Mouse (Mus musculus) bone marrow macrophage, adult 2 months (primary cell): ENCODE measurements at regions not wholly inside any gene's neighbourhood (a gene's known extent, or its start where the extent isn't known, plus 50 kb on each side); places are given as distances from the start of the nearest gene placed in this dataset.
"Not testable (repeated sequence)": the region's sequence is repeated elsewhere in the genome, so short reads cannot be mapped to it uniquely, and the experiment has no call there.

Experiments
- H3K27ac ChIP-seq: 2 replicates; pipeline ENCODE4 v1.5.1; 2012; ENCODE audit warnings: low read depth, low read length; ENCODE audit not compliant: insufficient read depth
- H3K4me1 ChIP-seq: 2 replicates; pipeline ENCODE4 v1.6.1; 2012; ENCODE audit warnings: low read length; ENCODE audit not compliant: control insufficient read depth, insufficient read depth
- H3K4me3 ChIP-seq: 2 replicates; pipeline ENCODE4 v1.5.1; 2012; ENCODE audit warnings: mild to moderate bottlenecking, low read length, moderate library complexity; ENCODE audit not compliant: insufficient read depth
- CTCF ChIP-seq: IDR thresholded peaks from 2 replicates; pipeline ENCODE4 v1.5.1; 2012; ENCODE audit warnings: low read depth, mild to moderate bottlenecking, low read length, moderate library complexity
- POLR2A ChIP-seq: IDR thresholded peaks from 2 replicates; pipeline ENCODE4 v1.6.1; 2012; ENCODE audit warnings: mild to moderate bottlenecking, low read depth, low read length, borderline replicate concordance

DNA sequence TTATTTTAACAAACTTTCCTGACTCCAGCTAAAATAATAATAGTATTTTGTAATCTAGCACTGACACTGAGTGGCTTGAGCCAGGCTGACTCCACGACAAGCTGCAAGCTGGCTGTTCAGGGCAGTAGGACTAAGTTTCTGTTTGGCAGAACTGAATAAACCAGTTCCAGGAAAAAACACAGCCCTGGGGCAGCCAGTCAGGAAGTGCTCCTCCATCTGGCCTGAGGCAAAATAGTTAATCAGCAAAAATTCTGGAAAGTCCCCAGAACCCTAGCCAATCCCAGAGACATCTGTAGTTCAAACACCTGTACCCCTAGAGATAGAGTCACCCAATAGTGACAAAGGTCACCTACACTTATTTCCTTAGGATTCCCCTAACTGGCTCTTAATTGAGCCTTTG is 3544.7 kb downstream of the 9330182O14Rik start:
- Histone ChIP-seq H3K4me3 (no peak overlapping the region), H3K27ac (no peak overlapping the region), H3K4me1 (peaks cover 6% of the 10 kb centered on the region; the same call in 1 of the 2 replicates)
- TF ChIP-seq POLR2A (no peak), CTCF (no peak)

DNA sequence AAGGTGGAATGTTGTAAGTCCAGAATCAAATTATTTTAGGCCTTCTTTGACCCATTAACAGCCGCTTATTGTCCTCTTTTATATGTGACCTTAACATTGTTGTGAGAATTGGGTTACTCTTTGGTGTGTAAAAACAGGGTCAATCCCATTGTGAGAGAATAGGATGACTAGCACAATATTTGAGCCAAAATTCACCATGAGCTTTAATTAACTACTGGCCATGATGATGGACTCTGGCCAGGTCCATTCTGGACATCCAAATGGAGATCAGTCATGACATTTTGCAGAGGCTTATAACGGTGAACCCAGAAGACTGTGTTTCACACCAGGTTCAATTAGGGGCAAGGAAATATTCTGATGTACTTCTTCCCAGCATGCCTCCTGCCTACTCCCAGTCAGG is 3548.0 kb downstream of the 9330182O14Rik start:
- no peak overlapping the region for H3K4me3 ChIP-seq
- no peak for TF ChIP-seq POLR2A
- TF ChIP-seq CTCF: no peak
- no peak overlapping the region for H3K27ac ChIP-seq

DNA sequence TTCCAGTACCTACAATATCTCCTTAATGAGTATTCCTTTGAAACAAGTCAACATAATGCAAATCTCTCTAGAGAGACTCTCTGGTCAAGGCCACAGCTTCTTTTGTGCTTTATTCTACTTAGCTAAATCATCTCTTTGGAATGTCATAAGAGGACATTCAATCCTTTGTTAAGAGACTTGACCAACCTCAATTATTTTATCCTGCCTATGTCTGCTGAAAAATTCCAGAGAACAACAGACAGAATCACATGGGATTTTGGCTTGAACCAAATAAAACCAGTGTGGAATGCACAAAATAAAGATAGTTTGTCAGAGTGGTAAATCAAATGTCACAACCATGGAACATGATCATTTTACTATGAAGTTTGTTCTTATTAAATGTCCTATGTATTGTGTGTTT is 3557.8 kb downstream of the 9330182O14Rik start:
- H3K4me1 ChIP-seq, H3K27ac ChIP-seq: not testable (repeated sequence)

More for the DNA sequence above, 3548.0 kb downstream of the 9330182O14Rik start:
- H3K4me1 ChIP-seq: peaks cover 8% of the 10 kb centered on the region; the same call in 1 of the 2 replicates

DNA sequence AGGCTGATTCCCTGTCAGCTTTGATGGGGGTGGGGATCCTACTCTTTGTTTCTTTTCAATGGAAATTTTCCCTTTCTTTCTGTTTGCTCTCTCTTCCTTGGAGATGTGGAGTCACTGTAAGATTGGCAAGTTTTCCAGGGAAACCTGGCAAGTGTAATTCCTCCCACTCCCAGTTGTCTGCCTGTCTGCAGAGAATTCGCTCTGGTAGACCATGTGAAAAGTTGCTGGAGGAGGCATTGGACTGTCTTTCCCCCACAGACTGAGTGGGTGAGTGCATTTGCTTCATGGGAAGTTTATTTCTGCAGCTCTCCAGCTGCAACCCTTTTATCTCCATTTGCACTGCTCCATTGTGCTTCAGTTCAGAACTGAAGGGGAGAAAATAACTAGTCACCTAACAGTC is 3561.3 kb downstream of the 9330182O14Rik start:
- Histone ChIP-seq H3K4me1 (no peaks in the 10 kb centered on the region), H3K4me3 (no peak overlapping the region), H3K27ac (no peak overlapping the region)
- TF ChIP-seq POLR2A: no peak

More for the DNA sequence above, 3557.8 kb downstream of the 9330182O14Rik start:
- not testable (repeated sequence) for H3K4me3 ChIP-seq

DNA sequence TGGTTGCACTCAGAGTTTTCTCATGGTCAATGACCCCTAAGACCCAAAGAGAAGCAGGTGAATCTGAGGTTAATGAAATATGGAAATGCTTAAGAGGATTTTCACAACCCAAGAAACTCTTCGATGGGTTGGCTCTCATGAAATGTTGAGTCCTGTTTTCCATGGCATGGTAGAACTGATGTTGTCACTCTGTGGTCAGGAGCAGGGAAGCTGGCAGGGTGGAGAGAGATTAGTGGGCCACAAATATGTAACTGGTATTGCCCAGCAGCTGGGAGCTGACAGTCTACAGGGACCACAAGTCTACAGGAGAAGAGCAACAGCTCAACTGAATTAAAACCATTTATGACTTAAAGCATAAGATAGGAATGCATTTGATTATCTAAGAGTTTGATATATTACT is 3582.9 kb downstream of the 9330182O14Rik start:
- H3K4me1 ChIP-seq: 0 out of 2 replicates have a peak, but pooled peaks cover 6% of the 10 kb centered on the region
- no peak overlapping the region for H3K4me3 ChIP-seq
- no peak for TF ChIP-seq POLR2A
- no peak for TF ChIP-seq CTCF
- H3K27ac ChIP-seq: no peak overlapping the region

DNA sequence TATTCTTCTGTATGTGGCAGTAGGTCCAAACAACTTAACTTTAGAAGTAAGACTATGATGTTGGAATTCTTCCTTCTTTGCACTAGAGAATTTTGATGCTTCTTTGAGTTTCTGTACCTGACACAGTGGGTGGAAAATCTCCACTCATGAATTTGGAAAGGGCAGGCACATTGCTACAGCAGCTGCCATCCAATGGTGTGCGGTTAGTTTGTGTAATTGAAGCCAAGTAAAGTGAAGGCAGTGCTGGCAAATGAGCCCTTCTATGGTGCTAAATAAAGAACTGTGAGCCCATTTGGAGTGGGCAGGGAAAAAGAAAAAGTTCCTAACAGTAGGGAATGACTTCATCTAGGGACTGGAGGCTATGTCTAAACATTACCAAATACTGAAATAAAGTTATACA is 3583.4 kb downstream of the 9330182O14Rik start:
- Histone ChIP-seq H3K4me1 (0 out of 2 replicates have a peak, but pooled peaks cover 6% of the 10 kb centered on the region), H3K27ac (no peak overlapping the region), H3K4me3 (no peak overlapping the region)
- no peak for TF ChIP-seq CTCF
- TF ChIP-seq POLR2A: no peak

DNA sequence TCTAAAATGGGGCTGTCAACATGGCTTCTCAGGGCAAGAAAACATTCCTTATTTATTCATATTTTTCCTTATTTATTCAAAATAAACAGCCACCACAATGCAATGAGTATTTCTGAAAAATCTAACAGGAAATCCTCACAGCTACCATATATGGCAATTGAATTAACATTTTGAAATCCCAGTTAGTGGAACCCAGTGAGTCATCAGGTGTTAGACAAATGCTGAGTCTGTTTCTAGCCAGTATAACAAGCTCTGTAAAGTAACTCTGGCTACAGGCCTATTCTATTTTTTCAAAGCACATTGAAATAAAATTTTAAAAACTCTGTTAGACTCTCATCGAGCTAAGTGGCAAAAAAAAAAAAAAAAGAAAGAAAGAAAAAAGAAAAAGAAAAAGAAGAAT is 3586.8 kb downstream of the 9330182O14Rik start:
- Histone ChIP-seq H3K4me1 (0 out of 2 replicates have a peak, but pooled peaks cover 6% of the 10 kb centered on the region), H3K27ac (no peak overlapping the region), H3K4me3 (no peak overlapping the region)
- TF ChIP-seq CTCF (no peak), POLR2A (no peak)

DNA sequence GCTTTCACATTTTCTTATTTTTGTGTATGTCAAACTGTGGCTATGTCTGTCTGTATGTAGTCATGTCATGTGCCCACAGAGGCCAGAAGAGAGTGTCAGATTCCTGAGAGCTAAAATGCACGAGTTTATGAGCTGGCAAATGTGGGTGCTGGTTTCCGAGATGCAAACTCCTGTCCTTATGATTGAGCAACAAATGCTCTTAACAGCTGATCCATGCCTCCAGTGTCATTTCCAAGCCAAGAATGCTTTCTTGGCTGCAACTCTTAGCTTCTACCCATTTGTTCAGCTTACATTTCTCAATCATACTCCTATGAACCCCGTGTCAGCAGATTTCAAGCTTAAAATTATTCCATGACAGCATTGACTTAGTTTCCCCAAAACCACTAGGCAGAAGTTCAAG is 3601.5 kb downstream of the 9330182O14Rik start:
- no peak overlapping the region for H3K27ac ChIP-seq
- H3K4me1 ChIP-seq: 0 out of 2 replicates have a peak, but pooled peaks cover 2% of the 10 kb centered on the region
- TF ChIP-seq POLR2A (no peak), CTCF (no peak)
- H3K4me3 ChIP-seq: no peak overlapping the region

DNA sequence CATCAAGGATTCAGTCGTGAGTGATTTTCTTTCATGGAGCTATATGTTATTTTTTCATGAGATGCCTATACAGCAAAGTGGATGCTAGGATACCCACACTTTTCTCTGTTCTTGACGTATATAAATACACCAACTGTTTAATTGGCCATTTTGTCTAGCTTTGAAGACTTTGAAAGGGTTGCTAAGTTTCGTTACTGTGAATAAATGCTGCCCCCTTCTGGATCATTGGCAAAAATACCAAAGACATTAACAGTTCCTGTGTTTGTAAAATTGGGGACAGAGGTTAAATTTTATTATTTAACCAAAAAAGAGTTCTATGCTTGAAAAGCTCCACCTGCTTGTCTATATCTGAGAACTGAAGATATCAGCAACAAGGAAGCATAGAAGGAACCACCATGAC is 3624.1 kb downstream of the 9330182O14Rik start:
- no peak overlapping the region for H3K4me3 ChIP-seq
- no peak for TF ChIP-seq POLR2A
- TF ChIP-seq CTCF: no peak
- no peak overlapping the region for H3K27ac ChIP-seq
- H3K4me1 ChIP-seq: no peaks in the 10 kb centered on the region

DNA sequence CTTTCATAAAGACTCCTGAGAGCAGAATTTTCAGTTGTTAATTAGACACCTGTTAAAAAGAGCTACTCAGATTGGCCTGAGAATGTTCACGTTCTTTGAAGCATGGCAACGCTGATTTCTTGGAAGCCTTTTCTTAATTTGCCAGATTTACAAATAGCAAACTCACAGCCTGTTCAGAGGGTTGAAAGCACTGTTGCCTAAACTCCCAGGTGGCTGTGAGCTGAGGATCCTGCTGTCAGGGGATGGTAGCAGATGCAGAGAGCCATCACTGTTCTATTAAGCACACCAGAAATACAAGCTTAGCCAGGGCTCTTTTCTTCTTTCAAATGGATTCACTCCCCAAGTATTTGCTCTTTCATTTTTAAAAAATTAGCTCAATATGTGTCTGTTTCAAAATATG is 3630.4 kb downstream of the 9330182O14Rik start:
- TF ChIP-seq POLR2A (no peak), CTCF (no peak)
- Histone ChIP-seq H3K4me1 (no peaks in the 10 kb centered on the region), H3K27ac (no peak overlapping the region), H3K4me3 (no peak overlapping the region)

DNA sequence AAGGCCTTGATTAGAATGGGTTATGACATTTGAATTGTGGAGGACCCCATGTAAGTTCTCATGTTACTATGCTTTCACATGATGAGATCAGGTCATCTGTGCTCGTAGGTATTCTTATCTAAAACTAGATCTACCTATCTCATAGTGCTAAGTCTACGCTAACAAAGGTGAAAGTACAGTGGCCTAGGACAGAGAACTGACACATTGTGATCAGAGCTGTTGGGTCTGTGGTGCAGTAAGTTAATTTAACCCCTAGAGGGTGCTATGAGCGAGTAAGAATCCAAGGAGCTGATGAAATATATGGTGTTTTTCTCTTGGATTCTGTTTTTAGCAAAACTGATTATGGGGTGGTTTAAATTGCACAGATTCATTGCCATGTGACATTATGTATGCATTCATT is 3638.6 kb downstream of the 9330182O14Rik start:
- Histone ChIP-seq H3K4me3 (no peak overlapping the region), H3K27ac (no peak overlapping the region), H3K4me1 (no peaks in the 10 kb centered on the region)
- no peak for TF ChIP-seq CTCF
- no peak for TF ChIP-seq POLR2A

DNA sequence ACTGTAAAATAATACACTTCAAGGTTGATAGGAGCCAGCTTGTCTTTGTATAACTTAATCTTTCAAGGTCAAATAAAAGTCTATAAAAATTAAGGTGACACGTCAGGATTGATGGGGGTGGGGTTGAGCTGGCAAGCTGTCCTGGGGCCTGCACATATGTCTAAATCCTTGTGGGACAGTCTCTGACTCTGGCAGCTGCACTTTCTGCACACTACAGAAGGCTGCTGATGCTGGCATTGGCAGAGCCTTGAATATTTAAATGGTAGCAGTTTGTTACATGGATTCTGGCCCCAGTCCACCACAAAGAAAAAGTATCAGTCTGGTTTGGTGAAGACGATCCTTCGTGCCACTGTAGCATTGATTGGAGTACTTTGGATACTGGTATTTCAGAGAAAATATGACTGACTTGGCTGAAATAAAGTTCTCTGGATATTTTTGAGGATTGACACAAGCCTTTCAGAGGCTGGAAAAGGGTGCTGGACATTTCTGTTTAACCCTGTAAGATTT is 3648.0 kb downstream of the 9330182O14Rik start:
- not testable (repeated sequence) for H3K4me3 ChIP-seq, H3K4me1 ChIP-seq, H3K27ac ChIP-seq
